Mouse (Mus musculus) frontal cortex, adult (tissue): Measurements from ENCODE around the gene 9030612E09Rik.

Experiments used
- ATAC-seq: cut with Nextera tagmentation; 2 replicates; pipeline ENCODE4 v1.9.2; 2017; ENCODE audit warnings: mild to moderate bottlenecking, moderate library complexity, mixed read lengths; ENCODE audit not compliant: low TSS enrichment

The 9030612E09Rik gene

GRCm38 (mm10) chr10:43203865-43204264 is 29.4 kb downstream of the 9030612E09Rik start:
- no peak for ATAC-seq

GRCm38 (mm10) chr10:43211866-43212265 is 37.4 kb downstream of the 9030612E09Rik start:
- ATAC-seq: no peak

DNA sequence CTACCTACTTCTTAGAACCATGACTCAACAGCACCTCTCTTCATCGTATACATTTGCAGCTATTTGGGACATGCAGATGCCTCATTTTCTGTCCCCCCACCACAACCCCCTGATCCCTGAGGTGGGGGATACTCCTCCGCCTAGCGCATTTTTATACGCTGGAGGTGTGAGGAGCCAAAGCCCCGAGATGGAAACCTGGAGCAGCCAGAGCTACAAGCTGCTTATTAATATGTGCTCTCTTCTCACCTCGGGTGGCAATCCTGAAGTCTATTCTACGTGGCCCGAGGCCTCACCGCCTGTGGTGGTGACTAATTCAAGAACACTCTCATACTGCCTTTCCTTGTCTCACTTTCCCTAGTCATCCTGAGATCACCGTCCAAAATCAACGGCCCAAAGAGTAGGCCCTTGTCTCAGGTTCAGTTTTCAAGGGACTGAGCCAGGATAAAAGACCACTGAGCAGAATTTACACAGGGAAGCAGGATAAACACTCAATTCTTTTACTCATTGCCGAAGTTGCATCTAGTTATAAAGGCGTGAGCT is 42.9 kb downstream of the 9030612E09Rik start:
- no peak for ATAC-seq

DNA sequence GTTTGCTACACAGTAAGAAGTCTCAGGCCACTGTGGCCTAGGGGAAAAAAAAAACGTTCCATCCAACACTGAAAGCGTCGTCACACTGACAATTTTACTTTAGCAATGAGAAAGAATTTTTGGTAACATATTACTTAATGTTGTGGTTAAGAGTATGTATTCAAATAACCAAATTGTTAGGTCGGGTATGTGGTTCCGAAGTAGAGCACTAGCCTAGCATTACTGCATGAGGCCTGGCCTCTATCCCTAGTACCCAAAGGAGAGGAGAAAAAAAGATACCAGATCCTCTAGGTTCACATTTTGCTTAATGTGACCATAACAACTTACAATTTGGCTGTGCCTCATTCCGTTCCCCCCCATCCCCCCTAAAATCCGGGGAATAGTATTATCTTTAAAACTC is 46.0 kb downstream of the 9030612E09Rik start:
- peak; percentile 29; the same call in 1 of the 2 replicates for ATAC-seq

DNA sequence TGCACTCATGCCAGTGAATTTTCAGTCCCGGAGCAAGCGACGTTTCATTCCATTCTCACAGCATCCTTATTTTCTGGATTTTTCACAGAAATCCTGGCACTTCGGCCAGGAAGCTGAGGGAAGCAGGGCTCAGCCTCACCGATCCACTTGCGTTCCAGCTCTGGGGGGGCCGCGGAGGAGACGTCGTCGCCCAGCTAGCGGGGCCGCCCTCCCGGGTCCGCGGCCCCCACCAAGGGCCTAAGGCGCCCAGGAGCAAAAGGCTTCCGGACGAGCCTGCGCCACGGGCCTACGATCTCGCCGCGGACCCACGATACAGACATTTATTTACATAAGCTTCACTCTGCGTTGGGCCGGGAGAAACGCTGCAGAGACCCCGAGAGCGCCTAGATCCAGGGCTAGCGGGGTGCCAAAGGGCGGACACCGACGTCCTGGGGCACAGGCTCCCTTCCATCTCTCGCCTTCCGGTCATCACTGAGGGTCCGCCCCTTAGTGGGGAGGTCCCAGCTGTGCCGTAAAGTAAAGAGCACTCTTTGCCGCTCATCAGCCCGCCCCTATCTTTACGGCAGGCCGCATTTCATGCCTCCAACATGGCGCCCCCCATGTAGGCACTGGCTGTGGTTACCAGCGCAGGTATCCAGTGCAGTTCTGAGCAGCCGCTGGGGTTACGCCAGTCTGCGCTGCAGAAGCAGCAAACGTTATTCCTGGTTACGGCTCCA is 46.6 kb downstream of the 9030612E09Rik start, which contains the start of gene Pdss2:
TSS of gene Pdss2 (plus strand) at position 577 of the 716 bp plus-strand sequence.
- peak; percentile 97 for ATAC-seq

DNA sequence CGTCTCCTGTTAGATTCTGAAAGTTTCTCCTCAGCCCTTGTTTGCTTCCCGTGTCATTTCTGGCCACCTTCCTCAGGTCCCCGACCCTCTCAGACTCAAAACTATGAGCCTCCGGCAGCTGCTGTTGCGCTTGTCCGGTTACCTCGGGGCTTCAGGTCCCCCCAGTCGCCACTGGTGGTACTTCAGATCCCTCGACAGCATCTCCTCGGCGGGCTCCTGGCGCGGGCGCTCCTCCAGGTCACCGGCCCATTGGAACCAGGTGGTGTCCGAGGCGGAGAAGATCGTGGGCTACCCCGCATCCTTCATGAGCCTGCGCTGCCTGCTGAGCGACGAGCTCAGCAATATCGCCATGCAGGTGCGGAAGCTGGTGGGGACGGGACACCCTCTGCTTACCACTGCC is 47.2 kb downstream of the 9030612E09Rik start:
- ATAC-seq: peak; percentile 10; the same call in 1 of the 2 replicates

GRCm38 (mm10) chr10:43223391-43223790 is 48.9 kb downstream of the 9030612E09Rik start:
- no peak for ATAC-seq
